Mouse (Mus musculus) limb, embryonic 11.5 days (tissue): ENCODE results near the gene Coa4. TPM values are rescaled to one million over a fixed set of nuclear protein-coding genes. Genes with fewer than 3 reads are reported as not detected.
A peak's percentile ranks its signal among the peaks of the same experiment; 100 is the strongest.

Experiments
- ATAC-seq: fragments of 200-750 bp; cut with Nextera tagmentation; 2 replicates; pipeline ENCODE4 v1.8.0; 2017; ENCODE audit warnings: low read depth; ENCODE audit not compliant: insufficient number of reproducible peaks, low FRiP score, low TSS enrichment
- DNase-seq: peaks from one replicate; pipeline ENCODE4 v3.0.0-alpha.2; 2015; ENCODE audit warnings: low spot score
- H3K27ac ChIP-seq: fragments of 300-500 bp; sonication (generic); replicated peaks from 2 replicates; pipeline ENCODE4 v1.5.1; 2014; ENCODE audit warnings: low read depth, mild to moderate bottlenecking, low read length
- H3K27me3 ChIP-seq: fragments of 300-500 bp; sonication (generic); 2 replicates; pipeline ENCODE4 v1.6.1; 2014; ENCODE audit warnings: mild to moderate bottlenecking, low read length, mixed read lengths; ENCODE audit not compliant: control insufficient read depth, insufficient read depth
- H3K36me3 ChIP-seq: fragments of 300-500 bp; sonication (generic); 2 replicates; pipeline ENCODE4 v1.6.1; 2014; ENCODE audit warnings: mild to moderate bottlenecking, low read length, moderate library complexity, mixed read lengths; ENCODE audit not compliant: control insufficient read depth, insufficient read depth
- H3K4me1 ChIP-seq: fragments of 300-500 bp; sonication (generic); 2 replicates; pipeline ENCODE4 v1.6.1; 2014; ENCODE audit warnings: low read length, mixed read lengths; ENCODE audit not compliant: control insufficient read depth, insufficient read depth
- H3K4me2 ChIP-seq: fragments of 300-500 bp; sonication (generic); 2 replicates; pipeline ENCODE4 v1.6.1; 2014; ENCODE audit warnings: low read depth, mild to moderate bottlenecking, moderate library complexity; ENCODE audit not compliant: severe bottlenecking
- H3K4me3 ChIP-seq: fragments of 300-500 bp; sonication (generic); 2 replicates; pipeline ENCODE4 v1.5.1; 2014; ENCODE audit warnings: low read depth, low read length
- H3K9ac ChIP-seq: fragments of 300-500 bp; sonication (generic); 2 replicates; pipeline ENCODE4 v1.6.1; 2014; ENCODE audit warnings: mild to moderate bottlenecking, low read length
- H3K9me3 ChIP-seq: fragments of 300-500 bp; sonication (generic); 2 replicates; pipeline ENCODE4 v1.6.1; 2016; ENCODE audit warnings: low read length; ENCODE audit not compliant: control insufficient read depth
- WGBS: fragments of 180-500 bp; shearing (Covaris S2); extraction: QIAGEN DNeasy Blood & Tissue Kit; methylation state at CpG from one replicate; pipeline ENCODE4 v1.1.7; 2014; 5-methylcytosine and 5-hydroxymethylcytosine counted together
- polyA plus RNA-seq: library from polyadenylated mRNA; unstranded; fragments of >200 nt; fragmentation: Nextera tagmentation; extraction: Ambion mirVana; gene quantifications from 2 replicates; pipeline ENCODE4 v1.2.1, GENCODE M21; 2014

The Coa4 gene
- polyA plus RNA-seq, 1 experiment from 2014 or later = 22.2 TPM

DNA sequence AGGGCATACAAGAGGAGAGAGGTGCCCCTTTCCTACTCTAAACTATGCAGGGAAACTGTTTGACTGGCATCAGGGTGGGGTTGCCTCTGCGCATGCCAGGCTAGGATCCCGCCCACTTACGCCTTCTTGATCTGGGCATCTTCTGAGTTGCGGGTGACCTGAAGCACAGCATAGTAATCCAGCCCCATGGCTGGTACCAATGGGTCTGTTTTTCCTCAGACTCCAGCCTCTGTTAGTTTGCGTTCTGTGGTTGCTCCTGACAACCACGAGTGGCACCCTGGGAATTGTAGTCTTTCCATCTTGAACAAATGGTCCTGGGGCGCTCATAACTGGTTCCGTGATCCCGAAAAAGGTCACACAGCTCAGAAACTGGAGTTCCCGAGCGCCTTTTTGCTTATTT lies 22.3 kb upstream of the Coa4 start, which contains the start of gene Dnajb13:
Dnajb13 (minus strand) TSS at position 388 of the 400 bp plus-strand sequence.
- DNase-seq = no peak
- Histone ChIP-seq H3K4me1 (no peaks in the 10 kb centered on the region), H3K4me3 (no peak within 1 kb of the TSS), H3K9me3 (no peaks in the 10 kb centered on the region), H3K4me2 (no peak within 1 kb of the TSS), H3K27ac (no peak within 1 kb of the TSS), H3K27me3 (no peaks in the 10 kb centered on the region), H3K36me3 (no peaks in the 10 kb centered on the region), H3K9ac (no peak within 1 kb of the TSS)
- no peak for ATAC-seq
- WGBS = 49% methylated on average over 11 of the region's 11 CpGs

DNA sequence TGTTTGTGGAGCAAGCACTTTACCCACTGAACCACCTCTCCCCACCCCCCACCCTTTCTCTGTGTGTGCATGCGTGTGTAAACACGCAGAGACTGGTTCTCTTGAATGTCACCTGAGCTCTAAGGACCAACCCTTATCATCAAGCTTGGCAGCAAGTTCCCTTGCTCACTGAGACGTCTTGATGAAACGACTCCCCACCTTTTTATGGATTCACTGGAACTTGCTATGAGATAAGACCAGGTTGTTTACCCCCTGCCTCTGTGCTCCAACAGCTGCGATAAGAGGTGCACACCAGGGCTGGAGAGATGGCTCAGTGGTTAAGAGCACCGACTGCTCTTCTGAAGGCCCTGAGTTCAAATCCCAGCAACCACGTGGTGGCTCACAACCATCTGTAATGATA lies 16.7 kb upstream of the Coa4 start:
- no peaks in the 10 kb centered on the region for H3K36me3 ChIP-seq
- WGBS = 60% methylated on average over 7 of the region's 7 CpGs
- no peaks in the 10 kb centered on the region for H3K4me1 ChIP-seq
- H3K4me2 ChIP-seq = no peak overlapping the region
- no peak for ATAC-seq
- no peaks in the 10 kb centered on the region for H3K27me3 ChIP-seq
- no peak overlapping the region for H3K27ac ChIP-seq
- no peaks in the 10 kb centered on the region for H3K9me3 ChIP-seq
- no peak for DNase-seq
- no peak overlapping the region for H3K4me3 ChIP-seq
- H3K9ac ChIP-seq = no peak overlapping the region

DNA sequence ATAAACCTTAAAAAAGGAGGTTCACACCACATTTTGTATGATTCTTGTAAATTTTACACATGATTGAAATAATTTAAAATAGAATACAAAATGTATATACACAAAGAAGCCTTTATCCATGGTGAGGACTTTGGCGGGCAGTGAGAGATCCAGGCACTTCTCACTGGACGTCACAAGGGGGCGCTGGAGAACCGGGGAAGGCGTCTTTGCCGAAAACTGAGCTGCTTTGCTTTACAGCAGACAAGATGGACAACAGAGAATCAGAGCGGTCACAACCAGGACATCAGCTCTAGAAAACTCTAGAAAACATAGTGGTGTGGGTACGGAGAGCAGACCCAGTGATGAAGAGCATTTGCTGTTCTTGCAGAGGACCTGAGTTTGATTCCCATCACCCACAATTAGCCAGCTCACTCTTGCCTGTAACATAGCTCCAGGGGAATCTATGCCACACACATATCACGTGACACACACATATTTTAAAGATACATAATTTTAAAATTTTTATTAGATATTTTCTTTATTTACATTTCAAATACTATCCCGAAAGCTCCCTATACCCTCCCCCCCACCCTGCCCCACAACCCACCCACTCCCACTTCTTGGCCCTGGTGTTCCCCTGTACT lies 16.1 kb upstream of the Coa4 start:
- no peak overlapping the region for H3K27ac ChIP-seq
- no peaks in the 10 kb centered on the region for H3K9me3 ChIP-seq
- no peaks in the 10 kb centered on the region for H3K36me3 ChIP-seq
- H3K27me3 ChIP-seq = no peaks in the 10 kb centered on the region
- ATAC-seq (0 out of 2 replicates have a peak, but pooled peaks have one; percentile 9), DNase-seq (peak; percentile 93)
- 25% methylated on average over 10 of the region's 10 CpGs for WGBS
- no peak overlapping the region for H3K9ac ChIP-seq
- H3K4me2 ChIP-seq = peak overlapping the region; percentile 24; the same call in 1 of the 2 replicates
- H3K4me1 ChIP-seq = no peaks in the 10 kb centered on the region
- no peak overlapping the region for H3K4me3 ChIP-seq

DNA sequence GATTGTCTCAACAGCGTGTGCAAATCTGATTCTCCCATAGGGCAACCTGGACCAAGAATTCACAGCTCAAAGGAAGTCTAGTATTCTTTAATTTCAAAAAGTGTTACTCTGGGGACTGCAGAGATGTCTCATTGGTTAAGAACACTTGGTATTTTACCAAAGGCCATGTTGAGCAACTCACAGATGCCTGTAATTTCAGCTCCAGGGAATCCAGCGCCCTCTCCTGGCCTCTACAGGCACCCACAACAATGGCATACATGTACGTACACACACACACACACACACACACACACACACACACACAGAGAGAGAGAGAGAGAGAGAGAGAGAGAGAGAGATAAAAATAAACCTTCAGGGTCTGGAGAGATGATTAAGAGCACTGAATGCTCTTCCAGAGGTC lies 14.6 kb upstream of the Coa4 start:
- no peaks in the 10 kb centered on the region for H3K36me3 ChIP-seq
- H3K9ac ChIP-seq = no peak overlapping the region
- no peak overlapping the region for H3K27ac ChIP-seq
- DNase-seq (no peak), ATAC-seq (no peak)
- no peaks in the 10 kb centered on the region for H3K9me3 ChIP-seq
- no peaks in the 10 kb centered on the region for H3K4me1 ChIP-seq
- no peak overlapping the region for H3K4me2 ChIP-seq
- 80% methylated on average over 3 of the region's 3 CpGs for WGBS
- H3K4me3 ChIP-seq = no peak overlapping the region
- H3K27me3 ChIP-seq = no peaks in the 10 kb centered on the region

DNA sequence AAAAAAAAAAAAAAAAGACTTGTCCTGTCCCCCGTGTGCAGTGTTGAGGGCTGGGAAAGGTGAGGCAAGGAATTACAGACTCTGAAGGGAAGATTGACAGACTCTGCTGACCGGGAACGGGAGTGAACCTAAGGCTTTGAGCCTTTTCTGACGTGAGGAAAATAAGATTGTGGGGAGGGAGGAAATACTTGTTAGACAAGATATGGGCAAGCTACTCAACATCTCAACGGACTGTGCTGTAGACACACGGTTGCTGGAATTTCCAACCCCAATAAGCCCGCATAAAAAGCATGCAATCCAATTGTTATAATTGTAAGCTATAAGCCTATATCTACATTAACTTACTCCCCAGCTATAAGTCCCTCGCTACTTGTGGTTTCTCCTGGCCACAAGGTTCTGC lies 12.2 kb upstream of the Coa4 start:
- no peak for DNase-seq
- H3K4me1 ChIP-seq = no peaks in the 10 kb centered on the region
- 75% methylated on average over 8 of the region's 8 CpGs for WGBS
- no peaks in the 10 kb centered on the region for H3K9me3 ChIP-seq
- no peak overlapping the region for H3K4me3 ChIP-seq
- no peak for ATAC-seq
- H3K4me2 ChIP-seq = no peak overlapping the region
- H3K36me3 ChIP-seq = no peaks in the 10 kb centered on the region
- no peaks in the 10 kb centered on the region for H3K27me3 ChIP-seq
- no peak overlapping the region for H3K9ac ChIP-seq
- no peak overlapping the region for H3K27ac ChIP-seq

DNA sequence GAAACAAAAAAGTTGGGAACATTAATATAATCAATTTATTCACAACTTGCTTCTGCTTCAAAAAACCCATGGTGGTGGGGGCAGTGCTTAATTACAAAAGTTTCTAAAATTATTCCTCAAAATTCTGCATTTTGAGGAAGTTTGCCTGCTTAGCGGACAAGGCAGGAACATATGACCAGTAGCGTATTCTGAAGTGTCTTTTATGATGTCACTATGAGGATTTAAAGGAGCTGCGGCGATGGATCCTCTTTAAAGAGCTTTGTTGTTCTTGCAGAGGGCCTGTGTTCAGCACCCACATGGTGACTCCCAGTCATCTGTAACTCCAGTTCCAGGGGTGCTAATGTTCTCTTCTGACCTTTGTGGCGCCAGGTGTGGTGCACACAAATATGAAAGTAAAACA lies 6.1 kb upstream of the Coa4 start:
- no peak overlapping the region for H3K9ac ChIP-seq
- no peak overlapping the region for H3K4me3 ChIP-seq
- H3K9me3 ChIP-seq = no peaks in the 10 kb centered on the region
- no peaks in the 10 kb centered on the region for H3K36me3 ChIP-seq
- H3K4me2 ChIP-seq = no peak overlapping the region
- H3K27ac ChIP-seq = no peak overlapping the region
- ATAC-seq = no peak
- no peaks in the 10 kb centered on the region for H3K27me3 ChIP-seq
- WGBS = 92% methylated on average over 5 of the region's 5 CpGs
- H3K4me1 ChIP-seq = no peaks in the 10 kb centered on the region
- no peak for DNase-seq

DNA sequence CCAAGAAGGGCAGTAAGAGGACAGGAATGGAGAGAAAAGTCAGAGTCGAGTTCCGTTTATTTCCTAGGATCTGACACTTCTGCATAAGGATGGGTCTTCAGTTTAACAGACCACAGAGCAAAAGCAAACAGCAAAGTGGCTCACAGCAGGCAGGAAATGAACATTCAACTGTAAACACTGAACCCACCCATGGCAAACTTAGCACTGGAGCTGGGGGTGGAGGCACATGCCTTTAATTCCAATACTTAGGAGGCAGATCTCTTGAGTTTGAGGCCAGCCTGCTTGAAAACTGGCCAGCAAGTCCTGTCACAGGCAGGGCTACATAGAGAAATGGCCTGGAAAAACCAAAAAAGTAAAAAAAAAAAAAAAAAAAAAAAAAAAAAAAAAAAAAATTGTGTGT lies 3.4 kb upstream of the Coa4 start:
- Histone ChIP-seq H3K4me3 (no peak overlapping the region), H3K9me3 (no peaks in the 10 kb centered on the region), H3K27me3 (no peaks in the 10 kb centered on the region), H3K36me3 (no peaks in the 10 kb centered on the region), H3K4me2 (no peak overlapping the region), H3K9ac (no peak overlapping the region), H3K27ac (no peak overlapping the region), H3K4me1 (peaks cover 4% of the 10 kb centered on the region; the same call in 1 of the 2 replicates)
- no peak for ATAC-seq
- 57% methylated on average over 2 of the region's 2 CpGs for WGBS
- no peak for DNase-seq

DNA sequence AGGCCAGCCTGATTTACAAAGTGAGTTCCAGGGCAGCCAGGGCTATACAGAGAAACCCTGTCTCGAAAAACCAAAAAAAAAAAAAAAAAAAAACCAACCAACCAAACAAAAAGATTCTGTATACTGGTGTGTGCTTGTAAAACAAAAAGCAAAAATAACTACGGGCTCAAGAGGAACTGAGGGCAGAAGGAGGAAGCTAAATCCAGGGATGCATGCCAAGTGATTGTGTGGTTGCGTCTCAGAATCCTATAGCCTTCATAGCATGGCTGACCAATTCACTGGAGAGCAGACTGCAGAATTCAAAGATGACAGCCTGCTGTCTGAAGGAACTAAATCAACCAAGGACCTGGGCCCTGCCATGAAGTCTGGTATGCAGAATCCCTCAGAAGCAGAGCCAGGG lies 2.7 kb upstream of the Coa4 start:
- Histone ChIP-seq H3K27me3 (no peaks in the 10 kb centered on the region), H3K9ac (no peak overlapping the region), H3K4me3 (no peak overlapping the region), H3K4me2 (no peak overlapping the region), H3K9me3 (no peaks in the 10 kb centered on the region), H3K36me3 (no peaks in the 10 kb centered on the region), H3K4me1 (peaks cover 4% of the 10 kb centered on the region; the same call in 1 of the 2 replicates), H3K27ac (no peak overlapping the region)
- ATAC-seq (no peak), DNase-seq (no peak)
- WGBS = 88% methylated on average over 3 of the region's 3 CpGs

DNA sequence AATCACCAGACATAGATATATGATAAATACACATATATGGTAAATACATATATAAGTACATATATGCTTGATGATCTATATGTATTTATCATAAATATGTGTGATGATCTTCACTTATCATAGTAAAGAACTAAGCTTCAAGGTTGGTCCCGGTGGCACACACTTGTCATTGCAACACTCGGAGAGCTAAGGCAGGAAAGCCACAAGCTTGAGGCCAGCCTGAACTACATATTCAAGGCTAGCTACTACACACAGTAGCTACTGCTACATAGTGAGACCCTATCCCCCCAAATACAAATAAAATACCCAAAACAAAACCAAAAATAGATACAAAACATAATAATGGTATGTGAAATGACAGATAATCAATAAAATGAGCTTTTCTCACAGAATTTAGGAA lies 1.0 kb upstream of the Coa4 start:
- H3K27ac ChIP-seq = no peak overlapping the region
- WGBS = 87% methylated on average over 2 of the region's 2 CpGs
- no peaks in the 10 kb centered on the region for H3K9me3 ChIP-seq
- ATAC-seq = no peak
- H3K4me2 ChIP-seq = no peak overlapping the region
- H3K4me3 ChIP-seq = no peak overlapping the region; the same call in 1 of the 2 replicates
- DNase-seq = no peak
- H3K4me1 ChIP-seq = peaks cover 4% of the 10 kb centered on the region; the same call in 1 of the 2 replicates
- peaks cover 2% of the 10 kb centered on the region; the same call in 1 of the 2 replicates for H3K36me3 ChIP-seq
- no peak overlapping the region for H3K9ac ChIP-seq
- no peaks in the 10 kb centered on the region for H3K27me3 ChIP-seq
